Mouse (Mus musculus): ENCODE measurements at regions not wholly inside any gene's neighbourhood (a gene's known extent, or its start where the extent isn't known, plus 50 kb on each side); places are given as distances from the start of the nearest gene placed in this dataset.

DNA sequence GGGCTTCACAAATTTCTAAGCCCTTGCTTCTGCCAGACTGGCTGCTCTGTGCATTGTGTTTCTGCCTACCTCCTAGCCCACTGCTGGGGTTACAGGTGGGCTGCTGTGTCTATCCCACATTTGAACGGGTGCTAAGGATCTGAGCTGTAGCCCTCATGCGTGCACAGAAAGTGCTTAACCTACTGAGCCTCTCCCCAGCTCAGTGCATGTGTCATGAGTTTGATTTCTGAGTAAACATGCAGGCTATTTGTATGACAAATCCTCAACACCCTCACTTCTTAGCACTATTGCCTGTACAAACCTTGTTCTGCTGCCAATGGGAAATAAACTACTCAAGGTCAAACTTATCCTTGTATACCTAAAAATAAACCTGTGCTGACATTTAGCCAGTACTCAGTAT lies 163.9 kb upstream of the Clnk start:
- H3K27me3 ChIP-seq (ENCODE audit: control insufficient read depth, insufficient read depth, low read length), result no peaks in the 10 kb centered on the region
- WGBS, result 76% methylated on average over 2 of the region's 2 CpGs
- no peak overlapping the region for H3K27ac ChIP-seq (replicated peaks in 1 of 2; ENCODE audit: control insufficient read depth in 1 of 2, insufficient read depth in 1 of 2, low read depth in 2 of 2, low read length in 2 of 2)
- H3K9ac ChIP-seq (ENCODE audit: low read length), result no peak overlapping the region
- no peaks in the 10 kb centered on the region for H3K4me1 ChIP-seq (ENCODE audit: control insufficient read depth in 2 of 2, insufficient read depth in 2 of 2, low read length in 2 of 2)
- no peak overlapping the region for H3K4me2 ChIP-seq (ENCODE audit: low read length)
- ATAC-seq (ENCODE audit: insufficient number of reproducible peaks, insufficient read depth, low FRiP score, low read depth), result no peak
- no peaks in the 10 kb centered on the region for H3K36me3 ChIP-seq (ENCODE audit: control insufficient read depth, insufficient read depth, low read length)
- H3K4me3 ChIP-seq (ENCODE audit: control insufficient read depth in 1 of 2, insufficient read depth in 1 of 2, low read depth in 1 of 2, low read length in 2 of 2), result no peak overlapping the region
- no peaks in the 10 kb centered on the region for H3K9me3 ChIP-seq (ENCODE audit: control insufficient read depth, low read length)

DNA sequence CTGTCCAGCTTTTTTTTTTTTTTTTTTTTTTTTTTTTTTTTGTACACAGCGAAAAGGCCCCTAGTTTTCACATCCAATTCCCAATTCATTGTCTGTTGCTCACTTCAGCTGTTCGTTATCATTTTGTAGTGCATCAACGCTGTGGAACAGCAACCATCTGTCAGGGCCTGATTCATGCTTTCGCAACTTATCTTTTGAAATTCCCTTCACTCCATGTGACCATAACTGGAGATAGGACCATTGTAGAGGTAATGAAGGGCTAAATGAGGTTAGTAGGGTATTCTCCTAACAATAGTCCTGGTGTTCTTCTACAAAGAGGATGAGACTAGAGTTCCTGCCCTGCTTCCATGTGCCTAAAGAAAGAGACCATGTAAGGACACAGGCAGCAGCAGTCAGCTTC lies 146.6 kb upstream of the Clnk start:
- no peak overlapping the region for H3K27ac ChIP-seq (replicated peaks in 1 of 2; ENCODE audit: control insufficient read depth in 1 of 2, insufficient read depth in 1 of 2, low read depth in 2 of 2, low read length in 2 of 2)
- no peaks in the 10 kb centered on the region for H3K9me3 ChIP-seq (ENCODE audit: control insufficient read depth, low read length)
- no peaks in the 10 kb centered on the region for H3K27me3 ChIP-seq (ENCODE audit: control insufficient read depth, insufficient read depth, low read length)
- no peak overlapping the region for H3K9ac ChIP-seq (ENCODE audit: low read length)
- no peaks in the 10 kb centered on the region for H3K4me1 ChIP-seq (ENCODE audit: control insufficient read depth in 2 of 2, insufficient read depth in 2 of 2, low read length in 2 of 2)
- no peak for ATAC-seq (ENCODE audit: insufficient number of reproducible peaks, insufficient read depth, low FRiP score, low read depth)
- 70% methylated on average over 4 of the region's 4 CpGs for WGBS
- no peaks in the 10 kb centered on the region for H3K36me3 ChIP-seq (ENCODE audit: control insufficient read depth, insufficient read depth, low read length)
- H3K4me3 ChIP-seq (ENCODE audit: control insufficient read depth in 1 of 2, insufficient read depth in 1 of 2, low read depth in 1 of 2, low read length in 2 of 2), result no peak overlapping the region
- H3K4me2 ChIP-seq (ENCODE audit: low read length), result no peak overlapping the region

DNA sequence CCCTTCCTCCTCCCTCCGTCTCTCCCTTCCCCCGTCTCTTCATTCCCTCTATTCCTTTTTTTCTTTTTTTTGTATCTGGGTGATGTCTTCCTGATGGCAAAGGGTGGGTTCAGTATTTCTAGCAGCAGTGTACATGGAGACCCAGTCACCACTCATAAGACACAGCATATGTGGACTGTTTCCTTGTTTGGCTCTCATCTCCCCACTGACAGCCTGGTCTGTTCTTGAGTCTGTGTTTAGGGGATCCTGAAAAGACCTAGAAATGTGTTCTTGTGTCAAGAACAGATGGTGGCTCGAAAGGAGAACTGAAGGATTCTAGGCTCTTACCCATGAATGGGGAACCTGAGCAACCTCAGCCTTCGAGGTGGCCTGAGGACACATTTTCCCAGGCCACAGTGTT lies 124.0 kb upstream of the Clnk start:
- no peaks in the 10 kb centered on the region for H3K4me1 ChIP-seq (ENCODE audit: control insufficient read depth in 2 of 2, insufficient read depth in 2 of 2, low read length in 2 of 2)
- no peaks in the 10 kb centered on the region for H3K27me3 ChIP-seq (ENCODE audit: control insufficient read depth, insufficient read depth, low read length)
- no peak for ATAC-seq (ENCODE audit: insufficient number of reproducible peaks, insufficient read depth, low FRiP score, low read depth)
- H3K9ac ChIP-seq (ENCODE audit: low read length), result no peak overlapping the region
- 75% methylated on average over 4 of the region's 4 CpGs for WGBS
- no peak overlapping the region for H3K27ac ChIP-seq (replicated peaks in 1 of 2; ENCODE audit: control insufficient read depth in 1 of 2, insufficient read depth in 1 of 2, low read depth in 2 of 2, low read length in 2 of 2)
- no peak overlapping the region for H3K4me2 ChIP-seq (ENCODE audit: low read length)
- H3K4me3 ChIP-seq (ENCODE audit: control insufficient read depth in 1 of 2, insufficient read depth in 1 of 2, low read depth in 1 of 2, low read length in 2 of 2), result no peak overlapping the region
- H3K36me3 ChIP-seq (ENCODE audit: control insufficient read depth, insufficient read depth, low read length), result no peaks in the 10 kb centered on the region
- no peaks in the 10 kb centered on the region for H3K9me3 ChIP-seq (ENCODE audit: control insufficient read depth, low read length)

DNA sequence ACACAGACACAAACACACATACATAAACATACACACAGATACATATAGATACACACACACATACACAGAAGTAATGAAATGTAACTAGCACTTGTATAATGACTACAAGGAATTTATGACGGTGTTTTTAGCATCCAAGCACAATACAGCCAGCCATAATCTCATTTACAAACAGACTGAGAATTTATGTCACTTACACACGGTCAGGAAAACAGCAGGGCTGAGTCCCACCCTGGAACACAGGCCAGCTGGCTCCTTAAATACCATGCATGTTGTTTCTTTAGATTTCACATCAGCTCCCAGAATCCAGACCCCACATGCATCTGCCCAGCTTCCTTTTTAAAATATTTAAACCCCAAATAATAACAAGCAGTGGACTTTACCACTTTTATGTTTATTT lies 123.1 kb upstream of the Clnk start:
- Histone ChIP-seq H3K9me3 (ENCODE audit: control insufficient read depth, low read length) (no peaks in the 10 kb centered on the region), H3K9ac (ENCODE audit: low read length) (no peak overlapping the region), H3K4me2 (ENCODE audit: low read length) (no peak overlapping the region), H3K36me3 (ENCODE audit: control insufficient read depth, insufficient read depth, low read length) (no peaks in the 10 kb centered on the region), H3K27ac (replicated peaks in 1 of 2; ENCODE audit: control insufficient read depth in 1 of 2, insufficient read depth in 1 of 2, low read depth in 2 of 2, low read length in 2 of 2) (no peak overlapping the region), H3K27me3 (ENCODE audit: control insufficient read depth, insufficient read depth, low read length) (no peaks in the 10 kb centered on the region), H3K4me1 (ENCODE audit: control insufficient read depth in 2 of 2, insufficient read depth in 2 of 2, low read length in 2 of 2) (no peaks in the 10 kb centered on the region), H3K4me3 (ENCODE audit: control insufficient read depth in 1 of 2, insufficient read depth in 1 of 2, low read depth in 1 of 2, low read length in 2 of 2) (no peak overlapping the region)
- ATAC-seq (ENCODE audit: insufficient number of reproducible peaks, insufficient read depth, low FRiP score, low read depth), result no peak
- WGBS, result 49% methylated on average over 2 of the region's 2 CpGs

DNA sequence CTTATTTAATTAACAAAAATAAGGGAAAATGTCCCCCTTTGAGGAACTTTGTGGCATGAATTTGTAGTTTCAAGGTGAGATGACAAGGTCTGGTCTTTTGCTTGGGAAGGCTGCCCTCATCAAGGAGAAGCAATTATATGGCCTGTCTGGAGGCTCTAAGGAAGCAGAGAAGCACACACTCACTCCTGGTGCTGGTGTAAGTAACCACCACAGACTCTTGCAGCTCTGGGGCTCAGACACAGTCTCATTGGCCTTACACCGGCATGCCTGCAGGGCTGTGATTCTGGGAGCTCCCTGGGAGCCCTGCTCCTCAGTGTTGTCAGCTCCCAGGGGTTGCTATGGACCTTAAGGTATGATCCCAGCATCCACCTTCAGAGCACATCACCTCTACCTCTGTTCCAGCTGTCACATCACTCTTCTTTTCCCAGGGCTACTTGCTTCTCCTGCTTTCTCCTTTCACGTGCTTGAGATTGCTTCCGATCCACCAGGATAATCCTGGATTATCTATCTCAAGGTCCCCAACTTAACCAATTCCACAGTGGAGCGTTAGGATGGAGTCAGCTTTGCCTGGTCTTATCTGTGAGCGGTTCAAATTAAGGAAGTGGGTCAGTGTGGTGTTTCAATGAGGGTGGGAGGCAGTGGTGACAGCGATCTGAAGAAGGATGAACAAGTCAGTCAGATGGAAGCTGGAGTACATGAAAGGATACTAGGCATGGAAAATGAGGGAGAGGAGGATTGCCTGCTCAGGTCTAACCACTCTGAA lies 96.0 kb upstream of the Clnk start:
- Histone ChIP-seq H3K9ac (ENCODE audit: low read length) (no peak overlapping the region), H3K4me3 (ENCODE audit: control insufficient read depth in 1 of 2, insufficient read depth in 1 of 2, low read depth in 1 of 2, low read length in 2 of 2) (no peak overlapping the region), H3K27me3 (ENCODE audit: control insufficient read depth, insufficient read depth, low read length) (no peaks in the 10 kb centered on the region), H3K4me2 (ENCODE audit: low read length) (no peak overlapping the region), H3K36me3 (ENCODE audit: control insufficient read depth, insufficient read depth, low read length) (no peaks in the 10 kb centered on the region), H3K27ac (replicated peaks in 1 of 2; ENCODE audit: control insufficient read depth in 1 of 2, insufficient read depth in 1 of 2, low read depth in 2 of 2, low read length in 2 of 2) (no peak overlapping the region), H3K9me3 (ENCODE audit: control insufficient read depth, low read length) (no peaks in the 10 kb centered on the region), H3K4me1 (ENCODE audit: control insufficient read depth in 2 of 2, insufficient read depth in 2 of 2, low read length in 2 of 2) (no peaks in the 10 kb centered on the region)
- WGBS, result 62% methylated on average over 6 of the region's 6 CpGs
- ATAC-seq (ENCODE audit: insufficient number of reproducible peaks, insufficient read depth, low FRiP score, low read depth), result no peak

DNA sequence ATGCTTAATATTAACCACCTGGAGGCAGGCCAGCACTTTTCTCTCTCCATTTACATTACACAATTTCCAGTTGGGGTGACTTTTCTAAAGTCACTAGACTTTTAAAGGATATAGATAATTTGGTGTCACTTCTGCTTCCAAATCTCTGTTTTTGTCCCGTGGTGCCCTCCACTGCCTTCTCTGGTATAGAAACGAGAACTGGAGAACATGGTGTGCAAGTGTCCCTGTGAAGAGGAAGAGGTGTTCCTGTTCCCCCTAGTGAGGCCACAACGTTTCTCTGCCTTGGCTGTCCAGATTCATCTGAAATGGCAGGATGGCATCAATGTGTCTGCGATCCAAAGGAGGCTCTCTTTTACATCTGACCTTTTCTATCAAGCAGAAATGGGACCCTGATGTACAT lies 93.9 kb upstream of the Clnk start:
- Histone ChIP-seq H3K36me3 (ENCODE audit: control insufficient read depth, insufficient read depth, low read length) (no peaks in the 10 kb centered on the region), H3K9ac (ENCODE audit: low read length) (no peak overlapping the region)

DNA sequence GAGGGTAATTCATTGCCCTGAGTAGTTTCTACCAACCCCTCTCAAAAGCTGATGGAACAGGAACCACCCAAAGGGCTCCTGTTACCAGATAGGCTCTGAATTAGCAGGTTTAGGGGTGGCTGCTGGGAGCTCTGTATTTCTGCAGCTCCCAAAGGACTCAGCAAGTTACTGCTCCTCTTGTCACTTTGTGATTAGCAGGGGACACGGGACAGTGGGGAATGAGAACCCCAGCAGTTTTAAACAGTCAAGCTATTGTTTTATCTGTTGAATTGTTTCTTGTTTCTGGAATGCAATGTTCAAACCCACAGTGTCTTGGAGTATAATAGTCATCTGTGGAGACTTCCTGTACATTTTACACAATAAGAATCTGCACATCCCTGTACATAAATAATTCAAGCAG lies 90.4 kb upstream of the Clnk start:
- H3K9me3 ChIP-seq (ENCODE audit: control insufficient read depth, low read length), result no peaks in the 10 kb centered on the region
- no peak for ATAC-seq (ENCODE audit: insufficient number of reproducible peaks, insufficient read depth, low FRiP score, low read depth)
- H3K36me3 ChIP-seq (ENCODE audit: control insufficient read depth, insufficient read depth, low read length), result no peaks in the 10 kb centered on the region
- 14% methylated on average over 1 of the region's 1 CpGs for WGBS
- H3K27me3 ChIP-seq (ENCODE audit: control insufficient read depth, insufficient read depth, low read length), result no peaks in the 10 kb centered on the region
- no peaks in the 10 kb centered on the region for H3K4me1 ChIP-seq (ENCODE audit: control insufficient read depth in 2 of 2, insufficient read depth in 2 of 2, low read length in 2 of 2)
- no peak overlapping the region for H3K9ac ChIP-seq (ENCODE audit: low read length)
- no peak overlapping the region for H3K4me3 ChIP-seq (ENCODE audit: control insufficient read depth in 1 of 2, insufficient read depth in 1 of 2, low read depth in 1 of 2, low read length in 2 of 2)
- H3K4me2 ChIP-seq (ENCODE audit: low read length), result no peak overlapping the region
- H3K27ac ChIP-seq (replicated peaks in 1 of 2; ENCODE audit: control insufficient read depth in 1 of 2, insufficient read depth in 1 of 2, low read depth in 2 of 2, low read length in 2 of 2), result no peak overlapping the region

More for the DNA sequence above, 93.9 kb upstream of the Clnk start:
- no peak overlapping the region for H3K27ac ChIP-seq (replicated peaks in 1 of 2; ENCODE audit: control insufficient read depth in 1 of 2, insufficient read depth in 1 of 2, low read depth in 2 of 2, low read length in 2 of 2)
- no peaks in the 10 kb centered on the region for H3K4me1 ChIP-seq (ENCODE audit: control insufficient read depth in 2 of 2, insufficient read depth in 2 of 2, low read length in 2 of 2)
- 69% methylated on average over 4 of the region's 4 CpGs for WGBS
- no peak overlapping the region for H3K4me3 ChIP-seq (ENCODE audit: control insufficient read depth in 1 of 2, insufficient read depth in 1 of 2, low read depth in 1 of 2, low read length in 2 of 2)
- no peaks in the 10 kb centered on the region for H3K27me3 ChIP-seq (ENCODE audit: control insufficient read depth, insufficient read depth, low read length)
- no peak for ATAC-seq (ENCODE audit: insufficient number of reproducible peaks, insufficient read depth, low FRiP score, low read depth)
- H3K4me2 ChIP-seq (ENCODE audit: low read length), result no peak overlapping the region
- no peaks in the 10 kb centered on the region for H3K9me3 ChIP-seq (ENCODE audit: control insufficient read depth, low read length)

DNA sequence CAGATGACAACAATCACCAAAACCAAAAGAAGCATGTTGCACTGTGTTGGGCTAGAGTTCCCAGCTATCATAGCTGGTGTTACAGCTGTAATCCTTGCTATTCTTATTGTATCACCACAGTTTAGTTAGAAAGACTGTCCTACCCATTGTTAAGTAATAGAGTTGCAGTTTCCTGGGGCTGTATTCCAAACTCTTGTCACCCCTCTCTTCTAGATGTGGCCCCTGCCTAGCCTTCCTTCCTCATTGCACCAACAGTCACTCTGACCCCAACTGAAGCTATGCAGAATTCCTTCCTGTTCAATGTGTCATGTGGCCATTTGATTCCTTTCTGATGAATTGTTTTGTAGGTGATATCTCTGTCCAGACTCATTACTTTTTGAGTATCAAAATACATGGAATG lies 87.8 kb upstream of the Clnk start:
- Histone ChIP-seq H3K9me3 (ENCODE audit: control insufficient read depth, low read length) (no peaks in the 10 kb centered on the region), H3K36me3 (ENCODE audit: control insufficient read depth, insufficient read depth, low read length) (no peaks in the 10 kb centered on the region), H3K4me2 (ENCODE audit: low read length) (no peak overlapping the region), H3K9ac (ENCODE audit: low read length) (no peak overlapping the region), H3K4me3 (ENCODE audit: control insufficient read depth in 1 of 2, insufficient read depth in 1 of 2, low read depth in 1 of 2, low read length in 2 of 2) (no peak overlapping the region), H3K27ac (replicated peaks in 1 of 2; ENCODE audit: control insufficient read depth in 1 of 2, insufficient read depth in 1 of 2, low read depth in 2 of 2, low read length in 2 of 2) (no peak overlapping the region), H3K27me3 (ENCODE audit: control insufficient read depth, insufficient read depth, low read length) (no peaks in the 10 kb centered on the region), H3K4me1 (ENCODE audit: control insufficient read depth in 2 of 2, insufficient read depth in 2 of 2, low read length in 2 of 2) (no peaks in the 10 kb centered on the region)
- ATAC-seq (ENCODE audit: insufficient number of reproducible peaks, insufficient read depth, low FRiP score, low read depth), result no peak

Data from heart, embryonic 14.5 days (tissue).